ENCODE assay signal across 8 mouse cellular contexts in the genomic region with DNA sequence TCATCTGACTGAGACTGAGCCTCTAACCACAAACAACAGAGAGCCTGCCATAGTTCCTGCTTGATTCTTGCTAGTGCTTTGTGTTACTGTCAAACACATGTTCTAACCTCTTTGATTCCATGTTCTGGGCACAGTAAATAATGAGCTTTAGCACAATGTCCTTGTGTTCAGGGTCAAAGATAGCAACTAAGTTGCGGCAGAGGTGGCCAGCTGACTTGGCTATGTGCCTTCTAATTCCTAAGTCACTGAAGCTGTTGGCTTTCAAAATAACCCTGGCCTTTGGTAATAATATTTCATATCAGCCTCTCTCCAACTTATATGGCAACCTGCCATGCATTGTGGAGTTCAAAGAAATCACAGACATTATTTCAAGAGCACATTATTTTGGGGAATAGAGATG.
DNase-seq lines count a peak whose midpoint lies in the region; ATAC-seq lines count a peak whose summit lies in the region.

No protein-coding gene starts in this region.

- H3K4me1 ChIP-seq in kidney, embryonic 16.5 days (ENCODE audit: insufficient read depth, low read length), result peaks cover 3% of the 10 kb centered on the region; the same call in 1 of the 2 replicates

- no peak overlapping the region for H3K4me2 ChIP-seq in kidney, embryonic 16.5 days (replicated peaks; ENCODE audit: low read depth, low read length)

- peak; percentile 10 for DNase-seq in kidney, adult 11 months
- DNase-seq in adrenal gland, adult (ENCODE audit: inconsistent age in 2 of 2, low spot score in 1 of 2), result peak; percentile 75 to 93
- peak; percentile 25 to 54 for DNase-seq in heart, adult 9 months (ENCODE audit: low spot score in 2 of 2)
- peak; percentile 66 for DNase-seq in kidney, postnatal 10 days
- DNase-seq in frontal cortex, postnatal 14 days (ENCODE audit: low spot score in 2 of 2), result no peak
- no peak for DNase-seq in thymus, postnatal 0 days (ENCODE audit: low spot score)
- DNase-seq in right cerebral cortex, postnatal 4 days, result no peak

- 43% methylated on average over 1 of the region's 1 CpGs for WGBS in kidney, embryonic 16.5 days

- no peak overlapping the region for H3K27ac ChIP-seq in kidney, embryonic 16.5 days (ENCODE audit: low read length)

- H3K9ac ChIP-seq in kidney, embryonic 16.5 days (replicated peaks; ENCODE audit: low read length), result no peak overlapping the region

- H3K27me3 ChIP-seq in kidney, embryonic 16.5 days (ENCODE audit: insufficient read depth, low read length), result no peaks in the 10 kb centered on the region

- no peak for ATAC-seq in kidney, embryonic 16.5 days (ENCODE audit: low FRiP score, low TSS enrichment)

- H3K4me3 ChIP-seq in kidney, embryonic 16.5 days (ENCODE audit: low read length), result no peak overlapping the region

- H3K9me3 ChIP-seq in kidney, embryonic 16.5 days (ENCODE audit: low read length), result no peaks in the 10 kb centered on the region

- no peaks in the 10 kb centered on the region for H3K36me3 ChIP-seq in kidney, embryonic 16.5 days (ENCODE audit: insufficient read depth, low read length)

Comparison
In these comparisons a context has a peak if more than half of its experiments do, and no peak if none do; other contexts are left out.
1. DNase-seq: peak in kidney, adult 11 months (single experiment), adrenal gland, adult (2 of 2), heart, adult 9 months (2 of 2) and kidney, postnatal 10 days (single experiment); none in frontal cortex, postnatal 14 days (0 of 2), thymus, postnatal 0 days (single experiment) and right cerebral cortex, postnatal 4 days (single experiment).